Comparison of ENCODE assay signal across 26 mouse cellular contexts in genomic region chr3:91213280-91213679, GRCm38 (mm10).
DNase-seq lines count a peak whose midpoint lies in the region; ATAC-seq and TF ChIP-seq lines count a peak whose summit lies in the region.
"Had no signal": no experiment of that assay in that cellular context is flagged by ENCODE, and none has a peak within 500 bp of the region (broad histone marks: within the 10 kb centered on the region; RNA-seq: fewer than 3 reads in every experiment).

No protein-coding gene starts in this region.

- no peak overlapping the region for H3K4me2 ChIP-seq in limb, embryonic 11.5 days (ENCODE audit: low read depth, severe bottlenecking)
- no peak overlapping the region for H3K4me2 ChIP-seq in myocyte (ENCODE audit: low read depth)
- H3K4me2 ChIP-seq: forebrain, embryonic 13.5 days; heart, embryonic 15.5 days; hindbrain, embryonic 13.5 days; limb, embryonic 13.5 days; liver, embryonic 11.5 days; midbrain, embryonic 12.5 days; neural tube, embryonic 13.5 days had no signal

- no peaks in the 10 kb centered on the region for H3K79me2 ChIP-seq in myocyte (ENCODE audit: control insufficient read depth, insufficient read depth)

- no peak overlapping the region for H3K9ac ChIP-seq in limb, embryonic 11.5 days (ENCODE audit: low read length)
- H3K9ac ChIP-seq: forebrain, embryonic 13.5 days; heart, embryonic 15.5 days; hindbrain, embryonic 13.5 days; limb, embryonic 13.5 days; midbrain, embryonic 12.5 days; neural tube, embryonic 13.5 days had no signal

- no peaks in the 10 kb centered on the region for H3K36me3 ChIP-seq in limb, embryonic 11.5 days (ENCODE audit: control insufficient read depth, insufficient read depth, low read length)
- no peaks in the 10 kb centered on the region for H3K36me3 ChIP-seq in limb, embryonic 10.5 days
- no peaks in the 10 kb centered on the region for H3K36me3 ChIP-seq in myocyte (ENCODE audit: control insufficient read depth, insufficient read depth)
- H3K36me3 ChIP-seq: heart, embryonic 10.5 days; heart, embryonic 15.5 days; hindbrain, embryonic 13.5 days; limb, embryonic 13.5 days; midbrain, embryonic 12.5 days; neural tube, embryonic 13.5 days had no signal

- no peak overlapping the region for H3K27ac ChIP-seq in limb, embryonic 11.5 days (replicated peaks; ENCODE audit: low read depth, low read length)
- H3K27ac ChIP-seq in limb, embryonic 10.5 days, result no peak overlapping the region
- H3K27ac ChIP-seq: forebrain, embryonic 13.5 days; heart, embryonic 10.5 days; heart, embryonic 15.5 days; hindbrain, embryonic 13.5 days; limb, embryonic 13.5 days; midbrain, embryonic 12.5 days; neural tube, embryonic 13.5 days had no signal

- H3K4me3 ChIP-seq in limb, embryonic 11.5 days (ENCODE audit: low read depth, low read length), result no peak overlapping the region
- no peak overlapping the region for H3K4me3 ChIP-seq in limb, embryonic 10.5 days
- no peak overlapping the region for H3K4me3 ChIP-seq in myocyte
- H3K4me3 ChIP-seq: forebrain, embryonic 13.5 days; heart, embryonic 10.5 days; heart, embryonic 15.5 days; hindbrain, embryonic 13.5 days; limb, embryonic 13.5 days; megakaryocyte, embryonic 14.5 days; midbrain, embryonic 12.5 days; neural tube, embryonic 13.5 days had no signal

- no peaks in the 10 kb centered on the region for H3K27me3 ChIP-seq in limb, embryonic 11.5 days (ENCODE audit: control insufficient read depth, insufficient read depth, low read length)
- H3K27me3 ChIP-seq in limb, embryonic 10.5 days (ENCODE audit: low read depth, poor library complexity, severe bottlenecking), result no peaks in the 10 kb centered on the region
- H3K27me3 ChIP-seq in myocyte (ENCODE audit: control insufficient read depth, insufficient read depth, insufficient read length), result no peaks in the 10 kb centered on the region
- H3K27me3 ChIP-seq: forebrain, embryonic 13.5 days; heart, embryonic 15.5 days; hindbrain, embryonic 13.5 days; limb, embryonic 13.5 days; megakaryocyte, embryonic 14.5 days; midbrain, embryonic 12.5 days; neural tube, embryonic 13.5 days had no signal

- no peak overlapping the region for H3ac ChIP-seq in myocyte (ENCODE audit: control insufficient read depth, insufficient read length)

- no peak for ATAC-seq in limb, embryonic 11.5 days (ENCODE audit: insufficient number of reproducible peaks, low FRiP score, low TSS enrichment, low read depth)
- ATAC-seq: forebrain, embryonic 13.5 days had no signal

- no peaks in the 10 kb centered on the region for H3K4me1 ChIP-seq in limb, embryonic 11.5 days (ENCODE audit: control insufficient read depth, insufficient read depth, low read length)
- no peaks in the 10 kb centered on the region for H3K4me1 ChIP-seq in limb, embryonic 10.5 days
- H3K4me1 ChIP-seq: forebrain, embryonic 13.5 days; heart, embryonic 10.5 days; heart, embryonic 15.5 days; hindbrain, embryonic 13.5 days; limb, embryonic 13.5 days; megakaryocyte, embryonic 14.5 days; midbrain, embryonic 12.5 days; neural tube, embryonic 13.5 days had no signal

- peak; percentile 1 for DNase-seq in embryo, embryonic 10.5 days (ENCODE audit: low spot score)
- no peak for DNase-seq in embryo, embryonic 9.5 days (ENCODE audit: extremely low spot score)
- peak; percentile 21 for DNase-seq in limb, embryonic 11.5 days (ENCODE audit: low spot score)
- DNase-seq in limb, embryonic 10.5 days (ENCODE audit: low spot score), result no peak
- DNase-seq in R1 (ENCODE audit: low read depth, low spot score), result peak; percentile 50
- DNase-seq in cerebellum, postnatal 25 days, result no peak
- no peak for DNase-seq in gastrocnemius, adult 8-10 months (ENCODE audit: low spot score in 2 of 2)
- DNase-seq: adrenal gland, adult 8-10 months; cerebellum, adult 9-10 months; gastrocnemius, postnatal 14 days; heart, postnatal 4 days; kidney, adult 2 months; kidney, postnatal 14 days; lung, postnatal 4 days; thymus, adult 2 months; thymus, postnatal 4 days had no signal

- peaks cover 2% of the 10 kb centered on the region; the same call in 1 of the 2 replicates for H3K9me3 ChIP-seq in limb, embryonic 11.5 days (ENCODE audit: control insufficient read depth, low read length)
- H3K9me3 ChIP-seq in limb, embryonic 10.5 days (replicated peaks), result peaks cover 4% of the 10 kb centered on the region; the same call in 1 of the 2 replicates
- H3K9me3 ChIP-seq: megakaryocyte, embryonic 14.5 days had no signal

- TF ChIP-seq POLR2A in myocyte (IDR thresholded peaks at IDR 0.05; ENCODE audit: insufficient read length, low read depth), result no peak

- WGBS in limb, embryonic 11.5 days, result 86% methylated on average over 16 of the region's 16 CpGs
- WGBS in limb, embryonic 10.5 days, result 89% methylated on average over 16 of the region's 16 CpGs

TF ChIP-seq in myocyte, 11 proteins besides CTCF, POLR2A, EP300 and RAD21:
- TF ChIP-seq CEBPB (IDR thresholded peaks at IDR 0.05; ENCODE audit: insufficient read depth, poor library complexity, severe bottlenecking) (no peak), MAX (IDR thresholded peaks at IDR 0.05; ENCODE audit: low read depth) (peak; percentile 36), POLR2AphosphoS2 (IDR thresholded peaks at IDR 0.05; ENCODE audit: insufficient read length, low read depth) (no peak), E2F4 (IDR thresholded peaks at IDR 0.05; ENCODE audit: insufficient read depth) (no peak), MYOD1 (IDR thresholded peaks at IDR 0.05; ENCODE audit: control insufficient read depth in 1 of 3, insufficient read length in 2 of 3, low read depth in 2 of 3) (no peak), SRF (IDR thresholded peaks at IDR 0.05; ENCODE audit: control insufficient read depth, insufficient read length, low read depth) (no peak), TCF3 (IDR thresholded peaks at IDR 0.05; ENCODE audit: insufficient read length, low read depth) (no peak), MYOG (IDR thresholded peaks at IDR 0.05; ENCODE audit: control insufficient read depth in 1 of 3, insufficient read depth in 1 of 3, insufficient read length in 2 of 3, low read depth in 2 of 3) (no peak), USF1 (IDR thresholded peaks at IDR 0.05; ENCODE audit: low read depth) (no peak), TCF12 (IDR thresholded peaks at IDR 0.05; ENCODE audit: insufficient read depth, poor library complexity, severe bottlenecking) (no peak), REST (IDR thresholded peaks at IDR 0.05; ENCODE audit: insufficient read depth, insufficient read length) (peak; percentile 60)
TF ChIP-seq in myocyte: peak in this region for 2.

Comparison
In these comparisons a context has a peak if more than half of its experiments do, and no peak if none do; other contexts are left out.
1. DNase-seq: peak in embryo, embryonic 10.5 days (single experiment), limb, embryonic 11.5 days (single experiment) and R1 (single experiment); none in embryo, embryonic 9.5 days (single experiment), limb, embryonic 10.5 days (single experiment), cerebellum, postnatal 25 days (0 of 2) and gastrocnemius, adult 8-10 months (0 of 2).